Mouse (Mus musculus) MEL (cell line): ENCODE measurements around the gene Dbnl. TPM values are rescaled to one million over a fixed set of nuclear protein-coding genes. Genes with fewer than 3 reads are reported as not detected.

ENCODE experiments used
- DNase-seq: peaks from one replicate; pipeline ENCODE4 v3.0.0; 2011; ENCODE audit warnings: low read depth, low spot score
- H3K27ac ChIP-seq: 2 replicates; pipeline ENCODE4 v1.5.1; 2012; ENCODE audit warnings: low read depth, mild to moderate bottlenecking, control low read depth, low read length, moderate library complexity; ENCODE audit not compliant: control insufficient read depth
- H3K27me3 ChIP-seq, 2 experiments: fragments of 150-350 bp in 1 of 2; sonication (generic) in 1 of 2; 2 replicates each; pipeline ENCODE4 v1.6.1; 2012; ENCODE audit warnings: low read length in 2 of 2, mild to moderate bottlenecking in 2 of 2, improper control_type of control experiment in 1 of 2, moderate library complexity in 1 of 2; ENCODE audit not compliant: insufficient read depth in 2 of 2, control insufficient read depth in 1 of 2
- H3K36me3 ChIP-seq, 2 experiments: 2 replicates each; pipeline ENCODE4 v1.6.1; 2012 to 2014; ENCODE audit warnings: low read length in 2 of 2, improper control_type of control experiment in 1 of 2, inconsistent platforms in 1 of 2, mild to moderate bottlenecking in 1 of 2; ENCODE audit not compliant: insufficient read depth in 2 of 2, control insufficient read depth in 1 of 2
- H3K4me1 ChIP-seq, 2 experiments: fragments of 150-350 bp in 1 of 2; sonication (generic) in 1 of 2; 2 replicates each; pipeline ENCODE4 v1.6.1; 2012; ENCODE audit warnings: low read length in 2 of 2, improper control_type of control experiment in 1 of 2, mild to moderate bottlenecking in 1 of 2; ENCODE audit not compliant: insufficient read depth in 2 of 2, control insufficient read depth in 1 of 2
- H3K4me3 ChIP-seq, 2 experiments: fragments of 150-350 bp in 1 of 2; sonication (generic) in 1 of 2; 2 replicates each; pipeline ENCODE4 v1.5.1; 2012; ENCODE audit warnings: low read depth in 2 of 2, low read length in 2 of 2, mild to moderate bottlenecking in 2 of 2, moderate library complexity in 2 of 2, control low read depth in 1 of 2, improper control_type of control experiment in 1 of 2; ENCODE audit not compliant: control insufficient read depth in 1 of 2, insufficient read depth in 1 of 2
- H3K79me2 ChIP-seq: 2 replicates; pipeline ENCODE4 v1.6.1; 2012; ENCODE audit warnings: mild to moderate bottlenecking, low read length, moderate library complexity; ENCODE audit not compliant: control insufficient read depth, poor library complexity, insufficient read depth
- H3K9ac ChIP-seq: 2 replicates; pipeline ENCODE4 v1.6.1; 2012; ENCODE audit warnings: low read depth, mild to moderate bottlenecking, control low read depth, low read length, moderate library complexity; ENCODE audit not compliant: control insufficient read depth, poor library complexity, severe bottlenecking
- H3K9me3 ChIP-seq: fragments of 150-350 bp; sonication (generic); replicated peaks from 2 replicates; pipeline ENCODE4 v1.6.1; 2012; ENCODE audit warnings: mild to moderate bottlenecking, low read length, improper control_type of control experiment, moderate library complexity; ENCODE audit not compliant: insufficient read depth
- CHD1 ChIP-seq: IDR thresholded peaks from 2 replicates; pipeline ENCODE4 v1.6.1; 2012; ENCODE audit warnings: low read depth, mild to moderate bottlenecking, inconsistent platforms, low read length, improper control_type of control experiment
- CTCF ChIP-seq, 3 experiments: IDR thresholded peaks in 2 of 3; conservative IDR thresholded peaks in 1 of 3; 2 replicates each; pipeline ENCODE4 v1.5.1; 2011 to 2012; ENCODE audit warnings: low read length in 3 of 3, low read depth in 2 of 3, mild to moderate bottlenecking in 2 of 3, improper control_type of control experiment in 1 of 3, inconsistent platforms in 1 of 3, mixed read lengths in 1 of 3, moderate library complexity in 1 of 3; ENCODE audit not compliant: control insufficient read depth in 1 of 3, insufficient read depth in 1 of 3, poor library complexity in 1 of 3, severe bottlenecking in 1 of 3
- ETS1 ChIP-seq: IDR thresholded peaks from 2 replicates; pipeline ENCODE4 v1.6.1; 2012; ENCODE audit warnings: low read depth, mild to moderate bottlenecking, inconsistent platforms, low read length, improper control_type of control experiment, moderate library complexity
- GABPA ChIP-seq: IDR thresholded peaks from 2 replicates; pipeline ENCODE4 v1.6.1; 2012; ENCODE audit warnings: low read depth, mild to moderate bottlenecking, inconsistent platforms, low read length, improper control_type of control experiment, moderate library complexity
- JUND ChIP-seq: IDR thresholded peaks from 2 replicates; pipeline ENCODE4 v1.6.1; 2011; ENCODE audit warnings: low read depth, mild to moderate bottlenecking, improper control_type of control experiment, low read length
- MAFK ChIP-seq: IDR thresholded peaks from 2 replicates; pipeline ENCODE4 v1.6.1; 2011; ENCODE audit warnings: low read depth, mild to moderate bottlenecking, low read length, improper control_type of control experiment, borderline replicate concordance
- MAX ChIP-seq: IDR thresholded peaks from 2 replicates; pipeline ENCODE4 v1.6.1; 2011; ENCODE audit warnings: low read length, improper control_type of control experiment
- MEF2A ChIP-seq: IDR thresholded peaks from 2 replicates; pipeline ENCODE4 v1.6.1; 2014; ENCODE audit warnings: low read depth, mild to moderate bottlenecking, inconsistent platforms, low read length, improper control_type of control experiment; ENCODE audit not compliant: poor library complexity, insufficient replicate concordance, severe bottlenecking; ENCODE audit errors: extremely low read depth
- MYB ChIP-seq: IDR thresholded peaks from 2 replicates; pipeline ENCODE4 v1.6.1; 2011; ENCODE audit warnings: mild to moderate bottlenecking, low read depth, low read length, improper control_type of control experiment
- MYC ChIP-seq: IDR thresholded peaks from 2 replicates; pipeline ENCODE4 v1.6.1; 2011; ENCODE audit warnings: low read depth, mild to moderate bottlenecking, low read length, improper control_type of control experiment, moderate library complexity
- NRF1 ChIP-seq: IDR thresholded peaks from 2 replicates; pipeline ENCODE4 v1.6.1; 2014; ENCODE audit warnings: low read depth, mild to moderate bottlenecking, inconsistent platforms, low read length, improper control_type of control experiment, moderate library complexity; ENCODE audit not compliant: poor library complexity, insufficient read depth, severe bottlenecking
- POLR2AphosphoS5 ChIP-seq: IDR thresholded peaks from 2 replicates; pipeline ENCODE4 v1.6.1; 2012; ENCODE audit warnings: low read depth, borderline replicate concordance, mild to moderate bottlenecking, inconsistent platforms, low read length, moderate library complexity, mixed read lengths
- RAD21 ChIP-seq: IDR thresholded peaks from 2 replicates; pipeline ENCODE4 v1.6.1; 2011; ENCODE audit warnings: mild to moderate bottlenecking, low read depth, low read length, improper control_type of control experiment
- TAL1 ChIP-seq: IDR thresholded peaks from 2 replicates; pipeline ENCODE4 v1.6.1; 2012; ENCODE audit warnings: mild to moderate bottlenecking, inconsistent platforms, low read length, moderate library complexity, mixed read lengths
- TCF12 ChIP-seq: IDR thresholded peaks from 2 replicates; pipeline ENCODE4 v1.6.1; 2014; ENCODE audit warnings: low read depth, mild to moderate bottlenecking, inconsistent platforms, low read length, improper control_type of control experiment, moderate library complexity
- UBTF ChIP-seq: IDR thresholded peaks from 2 replicates; pipeline ENCODE4 v1.6.1; 2012; ENCODE audit warnings: low read depth, mild to moderate bottlenecking, inconsistent platforms, low read length, improper control_type of control experiment, moderate library complexity, borderline replicate concordance; ENCODE audit not compliant: insufficient read depth
- USF2 ChIP-seq, 2 experiments: IDR thresholded peaks; 2 replicates each; pipeline ENCODE4 v1.6.1; 2011 to 2012; ENCODE audit warnings: improper control_type of control experiment in 2 of 2, low read length in 2 of 2, borderline replicate concordance in 1 of 2, inconsistent platforms in 1 of 2, low read depth in 1 of 2, mild to moderate bottlenecking in 1 of 2; ENCODE audit not compliant: insufficient read depth in 1 of 2
- ZKSCAN1 ChIP-seq: IDR thresholded peaks from 2 replicates; pipeline ENCODE4 v1.6.1; 2012; ENCODE audit warnings: low read depth, mild to moderate bottlenecking, inconsistent platforms, low read length, improper control_type of control experiment, moderate library complexity
- ZMIZ1 ChIP-seq: IDR thresholded peaks from 2 replicates; pipeline ENCODE4 v1.6.1; 2012; ENCODE audit warnings: low read depth, mild to moderate bottlenecking, inconsistent platforms, low read length, improper control_type of control experiment, moderate library complexity
- ZNF384 ChIP-seq: IDR thresholded peaks from 2 replicates; pipeline ENCODE4 v1.6.1; 2012; ENCODE audit warnings: low read depth, mild to moderate bottlenecking, inconsistent platforms, low read length, improper control_type of control experiment
- polyA plus RNA-seq, 2 experiments: library from polyadenylated mRNA; stranded (reverse) in 1 of 2; unstranded in 1 of 2; fragments of >175 nt in 1 of 2; fragments of >200 nt in 1 of 2; gene quantifications; 2 replicates each; pipeline versions ENCODE4 v1.2.1 to v1.2.4; 2012; ENCODE audit warnings: low replicate concordance in 2 of 2, low read depth in 1 of 2; ENCODE audit not compliant: insufficient read length in 2 of 2, insufficient read depth in 1 of 2, missing spikeins in 1 of 2
- total RNA-seq: library from RNA; depleted of rRNA; stranded (reverse); fragments of 300-350 nt; gene quantifications from 2 replicates; pipeline ENCODE4 v1.2.3, GENCODE M21; 2012

The Dbnl gene
- total and polyA plus RNA-seq, 3 experiments = 73.5 to 149 TPM; not detected in 1

GRCm38 (mm10) chr11:5795290-5795689 lies 7.0 kb downstream of the Dbnl start:
- Histone ChIP-seq H3K36me3 (peaks cover 0 to 6% of the 10 kb centered on the region in 2 experiments; a peak in 2 of 4 replicates), H3K4me1 (peaks cover 0 to 2% of the 10 kb centered on the region in 2 experiments; a peak in 1 of 4 replicates), H3K9ac (no peak overlapping the region), H3K4me3 (no peak overlapping the region), H3K27me3 (no peaks in the 10 kb centered on the region), H3K27ac (no peak overlapping the region), H3K9me3 (no peaks in the 10 kb centered on the region), H3K79me2 (peaks cover 1% of the 10 kb centered on the region; the same call in 1 of the 2 replicates)
- DNase-seq = no peak
- no peak for TF ChIP-seq MEF2A
- TF ChIP-seq MYB = no peak
- no peak for TF ChIP-seq TAL1
- no peak for TF ChIP-seq ZMIZ1
- no peak for TF ChIP-seq RAD21
- TF ChIP-seq USF2 (IDR thresholded peaks at IDR 0.05; ENCODE audit: borderline replicate concordance in 1 of 2, insufficient read depth in 1 of 2, low read depth in 1 of 2, low read length in 2 of 2) = no peak
- TF ChIP-seq MAFK = no peak
- TF ChIP-seq GABPA = no peak
- TF ChIP-seq MAX = no peak
- TF ChIP-seq CHD1 = no peak
- TF ChIP-seq POLR2AphosphoS5 = no peak
- no peak for TF ChIP-seq ETS1
- TF ChIP-seq JUND = no peak
- TF ChIP-seq CTCF (IDR thresholded peaks at IDR 0.05 in 2 of 3, conservative IDR thresholded peaks at IDR 0.05 in 1 of 3; ENCODE audit: control insufficient read depth in 1 of 3, insufficient read depth in 1 of 3, low read depth in 2 of 3, low read length in 3 of 3, poor library complexity in 1 of 3, severe bottlenecking in 1 of 3) = no peak
- no peak for TF ChIP-seq ZNF384
- no peak for TF ChIP-seq NRF1
- no peak for TF ChIP-seq TCF12
- no peak for TF ChIP-seq ZKSCAN1
- no peak for TF ChIP-seq MYC

DNA sequence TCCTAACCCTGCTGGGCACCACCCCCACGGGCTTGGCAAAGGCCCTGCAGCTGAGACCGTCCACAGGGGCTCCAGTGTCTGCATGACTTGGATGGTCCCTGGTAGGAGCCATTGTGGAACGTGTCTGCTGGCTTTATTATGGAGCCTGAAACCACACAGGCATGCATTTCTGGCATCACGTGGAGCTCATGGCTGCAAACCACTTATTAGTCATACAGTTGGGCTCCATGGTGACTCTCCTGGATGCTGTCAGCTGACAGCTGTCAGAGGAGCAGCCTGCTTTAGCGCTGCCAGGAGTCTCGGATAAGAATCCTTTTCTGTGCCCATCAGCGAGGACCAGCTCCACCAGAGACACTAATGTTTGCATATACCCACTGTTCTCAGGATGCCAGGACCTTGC lies 7.4 kb downstream of the Dbnl start:
- Histone ChIP-seq H3K27ac (no peak overlapping the region), H3K4me1 (no peaks in the 10 kb centered on the region), H3K9ac (no peak overlapping the region), H3K27me3 (no peaks in the 10 kb centered on the region), H3K36me3 (peaks cover 0 to 6% of the 10 kb centered on the region in 2 experiments; a peak in 2 of 4 replicates), H3K79me2 (no peaks in the 10 kb centered on the region; the same call in 1 of the 2 replicates), H3K4me3 (no peak overlapping the region), H3K9me3 (no peaks in the 10 kb centered on the region)
- TF ChIP-seq GABPA (no peak), USF2 (IDR thresholded peaks at IDR 0.05; ENCODE audit: borderline replicate concordance in 1 of 2, insufficient read depth in 1 of 2, low read depth in 1 of 2, low read length in 2 of 2) (no peak), UBTF (no peak), ZKSCAN1 (no peak)
- DNase-seq = no peak
